Mouse (Mus musculus) neutrophil, adult 83 days (primary cell): ENCODE results near the gene Rnaseh2a. TPM values are rescaled to one million over a fixed set of nuclear protein-coding genes. Genes with fewer than 3 reads are reported as not detected.

Source experiments
- total RNA-seq, 2 experiments: library from RNA; stranded (reverse); gene quantifications; one replicate each; pipeline ENCODE4 v1.2.4; 2023

The Rnaseh2a gene
- total RNA-seq = 10 to 100 TPM; 35.2 to 37.9 TPM

DNA sequence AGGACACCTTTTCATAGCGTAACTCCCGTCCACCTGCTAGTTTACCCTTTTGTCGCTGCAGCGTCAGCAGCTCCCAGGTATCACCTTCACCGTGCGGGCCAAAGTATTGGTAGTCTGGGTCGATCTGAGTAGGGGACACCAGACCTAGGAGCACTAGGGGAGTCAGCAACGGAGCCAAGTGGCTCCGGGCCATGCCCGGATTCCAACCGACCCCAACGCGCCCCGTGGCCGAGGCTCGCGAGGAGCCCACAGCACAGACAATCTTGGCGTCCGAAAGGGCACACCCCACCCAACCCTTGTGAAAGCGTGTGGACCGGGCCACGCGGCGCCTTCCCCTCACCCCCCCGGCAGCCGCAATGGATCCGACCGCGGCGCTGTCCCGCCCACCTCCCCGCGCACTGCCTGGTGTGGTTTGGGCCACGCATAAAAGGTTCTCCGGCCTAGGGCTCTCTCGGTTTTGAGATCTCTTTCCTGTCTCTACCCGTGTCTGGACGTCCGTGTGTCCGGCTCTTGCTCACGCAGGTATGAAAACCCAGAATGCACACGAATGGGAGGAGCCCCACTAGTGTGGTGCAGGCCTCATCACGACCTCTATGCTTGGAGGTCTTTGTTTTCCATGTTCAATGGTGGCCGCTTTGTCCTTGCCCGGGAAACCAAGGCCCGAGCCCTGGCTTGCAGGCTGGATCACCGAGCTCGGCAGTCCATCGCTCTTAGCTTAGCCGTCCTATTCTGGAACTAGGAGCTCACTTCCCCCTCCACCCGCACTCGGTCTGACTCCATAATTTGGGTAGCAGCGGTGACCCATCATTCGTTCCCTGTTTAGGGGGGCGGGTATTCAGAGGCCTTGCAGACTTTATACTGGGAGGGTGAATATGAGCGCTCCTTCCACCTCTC is at the start of gene Rnaseh2a, which contains the start of the genes Gm49661 and Prdx2:
Rnaseh2a (minus strand) TSS at position 527 of the 894 bp plus-strand sequence.
Gm49661 (minus strand) TSS at position 193 of the 894 bp plus-strand sequence.
Prdx2 (plus strand) TSS at position 347 of the 894 bp plus-strand sequence.

DNA sequence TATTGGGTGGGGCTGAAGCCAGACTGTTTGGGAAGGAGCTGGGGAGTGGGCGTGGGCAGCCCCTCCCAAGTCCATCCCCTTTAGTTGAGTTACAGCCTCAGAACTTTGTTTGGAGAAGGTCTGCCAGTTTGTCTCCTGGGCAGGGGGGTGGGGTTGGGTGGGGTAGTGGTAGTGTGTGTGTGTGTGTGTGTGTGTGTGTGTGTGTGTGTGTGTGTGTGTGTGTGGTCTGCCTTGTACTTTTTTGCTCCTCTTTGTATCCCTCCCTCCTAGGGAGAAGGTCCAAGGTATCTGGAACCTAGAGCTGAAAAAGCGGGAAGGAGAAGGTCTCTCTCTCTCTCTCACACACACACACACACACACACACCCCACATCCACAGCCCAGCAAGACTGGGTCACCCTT is 44.9 kb upstream of the Rnaseh2a start, which contains the start of gene Best2:
Best2 (minus strand) TSS at position 101 of the 400 bp plus-strand sequence.

DNA sequence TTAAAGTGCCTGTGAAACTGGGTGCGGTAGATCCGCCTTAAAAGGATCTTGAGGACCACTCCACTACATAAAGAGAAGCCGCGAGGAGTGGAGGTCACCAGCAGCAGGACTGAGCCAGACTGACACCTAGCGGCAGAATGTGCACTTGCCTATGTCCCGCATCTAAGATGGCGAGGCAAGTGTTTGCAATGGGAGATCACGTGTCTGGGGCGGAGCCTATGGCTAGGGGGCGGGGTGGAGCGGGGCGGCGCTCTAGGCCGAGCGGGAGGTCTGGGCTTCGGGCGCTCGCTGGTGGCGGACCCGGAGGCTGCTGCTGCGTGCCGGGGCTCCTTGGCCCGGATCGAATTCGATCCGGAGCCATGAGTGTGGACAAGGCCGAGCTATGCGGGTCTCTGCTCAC is 20.8 kb upstream of the Rnaseh2a start, which contains the start of gene Hook2:
Hook2 (plus strand) TSS at position 255 of the 400 bp plus-strand sequence.

DNA sequence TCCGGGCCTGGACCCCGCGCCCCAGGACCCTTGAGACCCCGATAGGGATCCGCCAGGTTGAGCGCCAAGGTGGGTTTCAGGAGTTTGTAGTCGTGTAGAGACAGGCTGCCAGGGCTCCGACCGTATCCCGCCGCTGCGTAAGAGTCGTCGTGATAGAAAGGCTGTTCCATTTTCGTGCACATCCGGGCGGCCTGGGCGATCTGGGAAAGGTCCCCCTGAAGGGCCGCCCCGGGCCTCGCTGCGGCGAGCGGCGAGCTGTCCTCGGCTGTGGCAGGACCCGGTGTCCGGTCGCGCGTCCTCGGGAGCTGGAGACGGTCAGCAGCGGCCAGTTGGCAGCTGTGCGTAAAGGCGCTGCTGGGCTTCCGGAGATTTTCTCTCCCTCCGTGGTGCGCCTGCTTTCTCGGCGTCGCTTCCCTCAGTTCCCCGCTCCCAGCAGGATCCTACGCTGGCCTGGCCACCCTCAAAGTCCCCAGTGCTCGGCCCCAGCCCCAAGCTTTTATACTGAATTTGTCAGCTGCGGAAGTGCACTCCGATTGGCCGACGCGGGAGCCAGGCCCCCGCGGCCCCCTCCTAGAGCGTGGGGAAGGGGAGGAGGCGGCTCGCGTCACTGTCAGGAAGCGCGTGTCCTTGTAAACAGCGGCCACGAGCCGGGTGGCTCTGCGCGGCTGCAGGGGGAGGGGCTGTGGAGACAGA is 8.8 kb upstream of the Rnaseh2a start, which contains the start of gene Junb:
Junb (minus strand) TSS at position 471 of the 693 bp plus-strand sequence.

DNA sequence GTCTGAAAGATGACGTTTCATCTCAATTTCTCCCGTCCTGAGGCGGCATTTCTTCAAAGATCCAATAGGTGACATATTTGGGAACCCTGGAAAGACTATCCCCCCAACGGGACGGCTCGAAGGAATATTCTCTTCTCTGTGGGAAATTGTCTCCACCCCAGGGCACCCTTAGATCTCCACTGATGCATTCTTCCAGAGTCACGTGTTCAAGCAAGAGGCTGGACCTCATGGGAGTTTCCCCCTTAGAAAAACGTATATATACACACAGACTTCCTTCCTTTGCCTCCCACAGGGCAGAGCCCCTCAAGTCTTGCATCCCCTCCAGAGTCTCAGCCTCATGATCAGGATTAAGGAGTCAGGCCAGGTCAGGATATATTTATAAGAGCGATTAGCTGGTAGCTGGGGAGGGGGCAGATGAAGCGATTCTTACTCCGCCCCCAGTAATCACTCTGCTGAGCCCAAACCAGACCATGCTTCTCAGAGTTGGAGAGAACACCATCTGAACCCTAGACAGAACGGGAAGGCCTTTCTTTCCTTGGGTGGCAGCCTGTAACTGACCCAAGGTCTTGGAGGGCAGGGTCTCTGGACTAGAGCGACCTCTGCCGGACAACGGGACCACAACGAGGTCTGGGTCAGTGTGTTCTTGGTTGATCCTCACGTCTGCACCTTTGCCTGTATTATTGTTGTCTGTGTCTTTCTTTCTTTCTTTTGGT is 22.9 kb downstream of the Rnaseh2a start, which contains the start of gene Rtbdn:
Rtbdn (plus strand) TSS at position 464 of the 713 bp plus-strand sequence.

DNA sequence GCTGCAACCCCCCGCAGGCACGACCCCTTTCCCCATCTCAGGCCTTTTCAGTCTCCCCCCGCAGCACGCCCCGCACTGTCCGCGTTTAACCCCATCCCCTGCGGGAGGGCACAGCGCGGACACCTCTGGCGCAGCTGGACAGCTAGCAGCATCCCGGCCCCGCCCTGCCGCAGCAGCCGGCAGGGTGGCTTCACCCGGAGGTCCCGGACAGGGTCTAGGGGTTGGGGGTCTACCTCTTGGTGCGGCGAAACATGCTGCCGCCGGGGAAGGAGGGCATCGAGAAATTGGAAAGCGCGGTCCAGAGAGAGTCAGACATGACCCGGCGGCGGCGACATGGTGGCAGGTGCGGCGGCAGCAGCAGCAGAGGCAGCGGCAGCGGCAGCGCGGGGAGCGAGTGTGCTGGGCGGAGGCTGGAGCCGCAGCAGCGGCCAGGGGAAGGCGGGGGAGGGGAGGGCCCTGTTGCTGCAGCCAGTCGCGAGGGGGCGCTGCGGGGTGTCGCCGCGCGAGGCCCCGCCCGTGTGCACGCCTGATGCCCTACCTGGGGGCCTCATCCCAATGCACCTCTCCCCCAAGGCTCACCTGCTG is 32.5 kb downstream of the Rnaseh2a start, which contains the start of gene Mast1:
Mast1 (minus strand) TSS at position 398 of the 585 bp plus-strand sequence.

DNA sequence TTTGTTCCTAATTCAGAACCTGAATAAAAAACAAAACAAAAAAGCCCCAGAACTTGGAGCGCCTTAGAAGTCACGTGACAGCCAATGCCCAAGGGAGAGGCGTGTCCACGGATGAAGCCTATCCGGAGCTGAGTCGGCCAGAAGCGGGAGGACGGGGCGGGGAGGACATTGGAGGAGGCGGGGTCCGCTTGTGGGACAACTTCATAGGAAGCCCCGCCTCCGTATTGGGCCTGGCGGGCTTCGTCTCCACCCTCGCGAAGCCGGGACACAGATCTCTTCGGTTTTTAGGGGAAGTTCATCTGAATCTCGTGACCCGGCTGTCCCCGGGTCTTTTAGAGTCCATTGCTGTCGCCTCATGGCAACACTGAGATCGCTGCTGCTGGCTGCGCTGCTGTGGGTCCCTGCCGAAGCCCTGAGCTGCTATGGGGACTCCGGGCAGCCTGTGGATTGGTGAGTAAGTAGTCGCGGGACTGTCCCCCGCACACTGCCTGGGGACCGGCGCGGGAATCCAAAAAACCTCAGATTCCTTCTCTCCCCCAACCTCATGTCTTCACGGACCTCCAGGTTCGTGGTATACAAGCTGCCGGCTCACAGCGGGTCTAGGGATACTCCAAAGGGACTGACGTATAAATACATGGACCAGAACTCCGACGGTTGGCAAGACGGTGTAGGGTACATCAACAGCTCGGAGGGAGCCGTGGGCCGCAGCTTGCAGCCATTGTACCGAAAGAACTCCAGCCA is 61.0 kb downstream of the Rnaseh2a start, which contains the start of gene Dnase2a:
Dnase2a (plus strand) TSS at position 140 of the 741 bp plus-strand sequence.

Other genes starting within 250 kb of the Rnaseh2a start
- 10 to 100 TPM; 10.9 to 11.1 TPM for gene G430095P16Rik, start 246.8 kb downstream of the Rnaseh2a start, total RNA-seq
- 10 to 100 TPM; 22.4 to 35.3 TPM for gene Nfix, start 169.4 kb downstream of the Rnaseh2a start, total RNA-seq
- 1 to 10 TPM; 1.2 to 1.9 TPM for gene Dand5, start 146.9 kb downstream of the Rnaseh2a start, total RNA-seq
- 1 to 10 TPM; 6.7 to 9.4 TPM for gene Gadd45gip1, start 138.2 kb downstream of the Rnaseh2a start, total RNA-seq
- 10 to 100 TPM; 45.1 to 61.6 TPM for gene Rad23a, start 129.1 kb downstream of the Rnaseh2a start, total RNA-seq
- 100 to 1,000 TPM; 331 to 384 TPM for gene Calr, start 122.8 kb downstream of the Rnaseh2a start, total RNA-seq
- gene Farsa, start 112.8 kb downstream of the Rnaseh2a start, total RNA-seq = 10 to 100 TPM; 27.1 to 36.2 TPM
- gene Syce2, start 97.7 kb downstream of the Rnaseh2a start, total RNA-seq = 10 to 100 TPM; 14.8 to 20.6 TPM
- gene Gcdh, start 75.8 kb downstream of the Rnaseh2a start, total RNA-seq = 10 to 100 TPM in 1 of 2 experiments, 1 to 10 TPM in 1; 9.6 to 11.3 TPM
- gene Klf1, start 67.8 kb downstream of the Rnaseh2a start, total RNA-seq = 10 to 100 TPM; 21.1 to 28.8 TPM
- gene Dnase2a, start 61.2 kb downstream of the Rnaseh2a start, total RNA-seq = 10 to 100 TPM; 20.0 to 24.8 TPM
- not detected for gene Mast1, start 32.4 kb downstream of the Rnaseh2a start, total RNA-seq
- gene Rtbdn, start 22.8 kb downstream of the Rnaseh2a start, total RNA-seq = not detected
- not detected for gene Gm49661, start 334 bp downstream of the Rnaseh2a start, total RNA-seq
- 100 to 1,000 TPM; 117 to 203 TPM for gene Prdx2, start 180 bp downstream of the Rnaseh2a start, total RNA-seq
- gene Junb, start 9.0 kb upstream of the Rnaseh2a start, total RNA-seq = 1,000 to 10,000 TPM; 1,182 to 1,374 TPM
- gene Hook2, start 20.8 kb upstream of the Rnaseh2a start, total RNA-seq = 1 to 10 TPM in 1 of 2 experiments, under 1 TPM in 1; 0.83 to 1.1 TPM
- gene Best2, start 44.8 kb upstream of the Rnaseh2a start, total RNA-seq = not detected
- 10 to 100 TPM; 56.3 to 62.0 TPM for gene Asna1, start 55.5 kb upstream of the Rnaseh2a start, total RNA-seq
- 100 to 1,000 TPM; 154 TPM for gene Trir, start 57.1 kb upstream of the Rnaseh2a start, total RNA-seq
- gene Tnpo2, start 67.1 kb upstream of the Rnaseh2a start, total RNA-seq = 10 to 100 TPM; 34.3 to 53.0 TPM
- gene Fbxw9, start 90.3 kb upstream of the Rnaseh2a start, total RNA-seq = 1 to 10 TPM; 4.8 to 6.4 TPM
- not detected for gene Gm5741, start 98.2 kb upstream of the Rnaseh2a start, total RNA-seq
- 10 to 100 TPM; 35.8 to 38.4 TPM for gene Dhps, start 102.0 kb upstream of the Rnaseh2a start, total RNA-seq
- 10 to 100 TPM; 36.7 TPM for gene Wdr83os, start 111.0 kb upstream of the Rnaseh2a start, total RNA-seq
- gene Wdr83, start 111.5 kb upstream of the Rnaseh2a start, total RNA-seq = 10 to 100 TPM; 12.1 to 19.5 TPM
- 100 to 1,000 TPM; 291 to 306 TPM for gene Man2b1, start 113.5 kb upstream of the Rnaseh2a start, total RNA-seq
- not detected for gene Zfp791, start 153.3 kb upstream of the Rnaseh2a start, total RNA-seq
- gene Cks1brt, start 182.2 kb upstream of the Rnaseh2a start, total RNA-seq = not detected